Mouse (Mus musculus) retina, adult 2 months (tissue): ENCODE results near the gene Pdhx.

Experiments
- DNase-seq: peaks from one replicate; pipeline ENCODE4 v3.0.0-alpha.2; 2012; ENCODE audit warnings: low read depth, low spot score

Pdhx gene

GRCm38 (mm10) chr2:102989446-102989845 lies 83.9 kb downstream of the Pdhx start:
- no peak for DNase-seq

GRCm38 (mm10) chr2:102987708-102988010 lies 85.7 kb downstream of the Pdhx start:
- no peak for DNase-seq

GRCm38 (mm10) chr2:102986964-102987707 lies 86.2 kb downstream of the Pdhx start:
- no peak for DNase-seq

GRCm38 (mm10) chr2:102986424-102986823 lies 86.9 kb downstream of the Pdhx start:
- DNase-seq, result no peak

- DNase-seq, result no peak
These were observed 90.5 kb downstream of the Pdhx start for GRCm38 (mm10) chr2:102982822-102983221.

GRCm38 (mm10) chr2:102981446-102982314 lies 91.6 kb downstream of the Pdhx start:
- DNase-seq, result no peak

- no peak for DNase-seq
These were observed 92.4 kb downstream of the Pdhx start for GRCm38 (mm10) chr2:102980870-102981269.

- no peak for DNase-seq
These were observed 93.8 kb downstream of the Pdhx start for GRCm38 (mm10) chr2:102979519-102979918.

GRCm38 (mm10) chr2:102979112-102979511 lies 94.2 kb downstream of the Pdhx start:
- no peak for DNase-seq

- DNase-seq, result no peak
These were observed 97.9 kb downstream of the Pdhx start for GRCm38 (mm10) chr2:102975358-102975945.

GRCm38 (mm10) chr2:102973115-102973514 lies 100.2 kb downstream of the Pdhx start:
- no peak for DNase-seq

GRCm38 (mm10) chr2:102972575-102972974 lies 100.7 kb downstream of the Pdhx start:
- no peak for DNase-seq

- no peak for DNase-seq
These were observed 101.4 kb downstream of the Pdhx start for GRCm38 (mm10) chr2:102971951-102972350.
